Mouse (Mus musculus) left cerebral cortex, adult 11 months (tissue): Measurements from ENCODE around the gene Tbx15.

ENCODE experiments used
- DNase-seq: peaks from one replicate; pipeline ENCODE4 v3.0.0; 2022; ENCODE audit warnings: low spot score

Tbx15 gene

GRCm38 (mm10) chr3:99248831-99249550 is 8.8 kb downstream of the Tbx15 start:
- DNase-seq = no peak

DNA sequence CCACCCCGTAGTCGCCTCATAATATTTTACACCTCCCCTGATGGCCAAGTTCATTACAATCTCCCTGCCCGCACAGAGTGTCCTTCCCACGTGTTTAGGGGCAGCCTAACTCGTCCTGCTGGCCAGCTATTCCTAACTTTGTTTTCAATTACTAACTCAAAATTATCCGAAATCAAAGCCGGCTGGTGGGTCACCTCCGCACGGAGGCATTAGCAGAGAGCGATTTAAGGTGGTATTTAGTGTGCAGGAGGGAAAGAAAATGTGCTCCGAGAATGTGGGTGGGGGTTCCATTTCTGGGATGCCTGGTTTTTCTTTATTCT is 9.3 kb downstream of the Tbx15 start:
- DNase-seq = no peak

DNA sequence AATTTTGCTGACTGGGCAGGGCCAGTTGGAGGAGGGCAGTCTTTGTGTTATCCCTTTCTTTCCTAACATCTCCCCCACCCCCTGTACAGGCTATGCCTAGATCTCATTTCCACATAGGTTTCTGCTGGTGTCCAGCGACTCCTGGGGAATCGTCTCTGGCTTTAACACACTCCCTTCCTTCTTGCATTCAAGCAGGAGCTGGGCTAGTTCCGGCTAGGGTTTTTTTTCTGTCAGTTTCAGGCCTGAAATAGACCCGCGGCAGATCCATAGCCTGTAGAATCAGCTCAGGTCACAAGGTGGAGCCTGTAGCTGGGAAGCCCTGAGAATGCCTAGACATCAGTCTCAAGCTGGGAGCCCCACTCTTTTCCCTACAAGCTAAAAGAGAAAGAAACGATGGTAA is 9.7 kb downstream of the Tbx15 start:
- no peak for DNase-seq

- DNase-seq = no peak
Measured at GRCm38 (mm10) chr3:99251271-99252165, 11.3 kb downstream of the Tbx15 start.

- DNase-seq = no peak
Measured at GRCm38 (mm10) chr3:99252461-99253091, 12.4 kb downstream of the Tbx15 start.

GRCm38 (mm10) chr3:99253092-99253488 is 12.9 kb downstream of the Tbx15 start:
- DNase-seq = no peak

DNA sequence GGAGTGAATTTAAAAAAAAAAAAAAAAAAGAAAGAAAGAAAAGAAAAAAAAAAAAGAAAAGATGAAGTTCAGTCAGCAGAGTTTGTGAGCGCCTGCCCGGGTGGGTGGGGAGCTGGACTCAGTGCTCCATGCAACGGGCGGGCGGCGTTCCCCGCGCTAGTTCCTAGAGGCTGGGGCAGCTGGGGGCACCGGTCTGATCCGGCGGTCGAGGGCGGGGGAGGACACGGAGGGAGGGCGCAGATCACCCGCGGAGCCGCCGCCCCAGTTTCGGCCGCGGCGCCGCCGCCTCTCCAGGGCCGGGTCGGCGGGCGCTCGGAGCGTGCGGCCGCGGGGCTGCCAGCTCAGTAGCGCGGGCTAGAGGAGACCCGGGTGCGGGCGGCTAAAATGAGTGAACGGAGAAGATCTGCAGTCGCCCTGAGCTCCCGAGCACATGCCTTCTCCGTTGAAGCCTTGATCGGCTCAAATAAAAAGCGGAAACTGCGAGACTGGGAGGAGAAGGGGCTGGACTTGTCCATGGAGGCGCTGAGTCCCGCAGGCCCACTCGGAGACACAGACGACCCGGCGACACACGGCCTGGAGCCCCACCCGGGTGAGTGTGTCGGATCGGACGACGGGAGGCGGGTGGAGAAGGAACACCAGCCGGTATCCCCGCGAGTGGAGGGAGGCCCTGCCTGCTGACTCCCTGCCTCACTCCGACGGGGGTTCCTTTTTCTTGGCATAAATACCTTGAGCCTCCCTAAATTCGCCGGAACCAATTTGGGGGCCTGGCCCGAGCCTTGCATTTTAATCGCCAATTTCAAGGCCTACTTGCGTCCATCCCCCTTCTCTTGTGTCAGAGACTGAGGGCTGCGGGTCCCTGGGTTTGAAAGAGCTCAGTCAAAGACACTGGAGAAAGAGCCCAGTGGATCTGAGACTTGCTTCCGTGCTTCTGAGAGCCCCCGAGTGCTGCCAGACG is 13.6 kb downstream of the Tbx15 start:
- DNase-seq = no peak

GRCm38 (mm10) chr3:99254559-99255151 is 14.5 kb downstream of the Tbx15 start:
- no peak for DNase-seq

DNA sequence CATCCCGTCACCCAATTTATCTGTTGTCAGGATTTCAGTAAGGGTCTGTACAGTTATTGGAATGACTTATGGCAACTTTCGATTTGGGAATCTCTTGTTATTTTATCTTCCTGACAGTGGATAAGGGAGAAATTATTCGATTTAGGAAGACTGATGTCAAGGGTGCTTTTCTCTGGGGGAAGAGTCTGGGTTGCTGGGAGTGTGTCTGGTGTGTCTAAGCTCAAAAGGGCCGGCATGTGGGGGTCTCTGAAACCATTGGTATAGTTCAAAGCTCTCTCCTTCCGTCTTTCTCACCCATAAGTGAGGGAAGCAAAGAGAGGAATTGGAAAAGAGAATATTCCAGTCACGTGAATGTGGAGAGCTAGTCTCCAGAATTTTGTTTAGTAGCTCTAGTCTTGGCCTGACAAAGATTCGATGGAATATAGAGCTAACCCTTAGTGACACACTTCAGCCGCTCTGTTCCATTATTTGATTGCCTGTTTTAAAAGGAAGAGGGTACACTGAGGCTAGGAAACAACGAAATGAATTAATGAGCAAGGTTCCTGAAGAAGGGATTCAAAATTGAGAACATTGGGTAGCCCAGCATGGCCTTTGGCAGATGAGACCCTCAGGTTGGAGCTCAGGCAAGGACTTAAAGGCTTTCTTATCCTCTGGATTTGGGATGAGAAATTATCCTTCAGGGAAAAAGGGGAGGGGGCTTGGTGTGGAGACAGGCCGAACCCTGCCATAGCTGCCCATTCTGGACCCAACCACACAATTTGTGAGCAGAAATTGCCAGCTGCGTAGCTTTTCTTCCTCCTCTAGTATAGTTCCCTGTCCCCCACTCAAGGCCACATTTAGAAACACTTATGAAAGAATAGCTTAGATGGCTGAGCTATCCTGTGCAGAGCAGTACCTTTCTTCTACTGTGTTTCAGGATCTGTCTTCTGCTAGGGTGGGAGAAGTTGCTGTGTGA is 15.5 kb downstream of the Tbx15 start:
- DNase-seq = no peak

DNA sequence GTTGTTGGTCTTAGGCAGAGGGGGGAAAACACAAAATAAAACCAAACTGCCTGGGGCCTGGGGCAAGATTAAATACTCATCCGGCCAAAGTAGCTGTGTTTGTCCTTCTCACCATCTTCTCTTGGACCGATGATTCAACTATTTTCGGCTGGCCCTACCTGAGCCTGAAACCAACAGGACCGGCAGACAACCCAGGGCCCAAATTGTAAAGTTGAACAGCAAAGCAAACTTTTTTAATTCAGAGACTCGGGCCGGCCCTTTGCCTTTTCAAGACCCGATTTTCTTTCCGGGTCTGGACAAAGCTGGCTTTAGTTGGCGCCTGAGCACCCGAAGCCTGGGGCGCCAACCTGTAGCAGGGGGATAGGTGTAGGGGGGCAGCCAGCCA is 16.2 kb downstream of the Tbx15 start:
- no peak for DNase-seq

GRCm38 (mm10) chr3:99256766-99257165 is 16.6 kb downstream of the Tbx15 start:
- no peak for DNase-seq

GRCm38 (mm10) chr3:99257586-99258577 is 17.7 kb downstream of the Tbx15 start:
- DNase-seq = no peak

- DNase-seq = no peak
Measured at GRCm38 (mm10) chr3:99259741-99260270, 19.6 kb downstream of the Tbx15 start.

GRCm38 (mm10) chr3:99260395-99260794 is 20.2 kb downstream of the Tbx15 start:
- no peak for DNase-seq

- no peak for DNase-seq
Measured at GRCm38 (mm10) chr3:99261371-99261791, 21.2 kb downstream of the Tbx15 start.

DNA sequence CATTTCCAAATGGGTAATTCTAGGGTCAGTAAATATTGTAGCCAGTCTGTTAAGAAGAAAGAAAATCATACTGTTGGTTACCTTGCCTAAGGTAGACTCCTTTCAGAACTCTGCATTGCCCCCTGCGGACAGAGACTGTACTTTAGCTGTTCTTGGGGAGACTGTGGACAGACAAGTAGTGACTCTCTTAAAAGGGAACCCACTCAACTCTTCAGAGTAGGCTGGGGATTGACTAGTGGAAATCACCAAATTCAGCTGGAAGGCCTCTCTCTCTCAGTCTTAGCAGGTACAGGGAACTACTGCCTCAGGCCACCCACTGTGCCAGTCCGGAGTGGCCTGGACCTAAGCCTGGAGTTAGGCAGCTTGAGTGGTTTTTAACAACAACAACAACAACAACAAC is 21.8 kb downstream of the Tbx15 start:
- no peak for DNase-seq

- no peak for DNase-seq
Measured at GRCm38 (mm10) chr3:99263471-99263903, 23.3 kb downstream of the Tbx15 start.

- DNase-seq = no peak
Measured at GRCm38 (mm10) chr3:99264695-99265094, 24.5 kb downstream of the Tbx15 start.
